Mouse (Mus musculus) kidney, adult 9 months (tissue): ENCODE data around the gene Zswim3.
"Not testable (repeated sequence)": the region's sequence is repeated elsewhere in the genome, so short reads cannot be mapped to it uniquely, and the experiment has no call there.

Experiments used
- DNase-seq: peaks from one replicate; pipeline ENCODE4 v3.0.0; 2022

Zswim3 gene

DNA sequence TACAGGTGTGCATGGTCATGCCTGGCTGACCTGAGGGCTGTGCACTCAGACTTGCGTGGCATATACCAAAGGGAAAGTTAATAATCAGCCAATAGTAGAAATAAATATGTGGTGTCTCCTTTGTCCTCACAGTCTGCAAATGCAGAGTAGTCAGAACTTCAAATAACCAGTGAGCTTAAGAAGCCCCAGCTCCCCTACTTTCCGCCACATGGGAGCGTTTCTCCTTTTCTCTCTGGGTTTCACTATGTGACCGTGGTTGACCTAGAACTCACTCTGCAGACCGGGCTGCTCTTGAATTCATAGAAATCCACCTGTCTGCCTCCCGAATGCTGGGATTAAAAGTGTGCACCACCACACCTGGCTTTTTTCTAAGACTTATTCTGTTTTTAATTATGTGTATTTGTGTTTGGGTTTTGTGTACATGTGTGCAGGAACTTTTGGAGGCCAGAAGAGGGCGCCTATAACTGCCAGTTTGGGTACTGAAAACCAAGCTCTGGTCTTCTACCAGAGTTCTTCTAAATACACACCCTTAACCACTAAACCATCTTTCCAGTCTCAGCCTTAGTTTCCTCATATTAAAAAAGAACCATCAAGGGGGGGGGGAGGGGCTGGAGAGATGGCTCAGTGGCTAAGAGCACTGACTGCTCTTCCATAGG, 20.8 kb upstream of the Zswim3 start:
- DNase-seq, result no peak

DNA sequence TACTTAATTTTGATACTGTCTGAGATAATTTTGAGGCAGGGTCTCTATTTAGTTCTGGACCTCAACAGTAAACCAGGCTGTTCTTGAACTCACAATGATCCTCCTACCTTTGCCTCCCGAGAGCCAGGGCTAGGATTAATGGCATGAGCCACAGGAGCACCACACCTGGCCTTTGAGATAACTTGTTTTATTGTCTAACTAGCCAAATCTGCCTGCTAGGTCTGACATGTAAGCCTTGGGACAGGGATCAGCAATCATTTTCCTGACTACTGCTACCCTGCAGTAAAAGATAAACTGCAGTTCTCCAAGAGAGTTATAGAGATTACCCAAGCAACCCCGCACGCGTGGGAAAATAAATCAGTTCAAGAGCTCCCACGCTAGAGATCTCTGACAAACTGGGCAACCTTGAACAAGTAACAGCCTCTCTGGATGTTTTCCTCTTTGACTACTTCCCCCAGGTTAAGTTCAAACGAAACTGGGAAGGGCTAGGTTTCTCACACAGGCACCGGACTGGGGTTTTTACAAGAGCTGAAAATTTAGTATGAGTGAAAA, 20.0 kb upstream of the Zswim3 start:
- DNase-seq, result no peak

GRCm38 (mm10) chr2:164785481-164786387, 19.2 kb upstream of the Zswim3 start, which contains the start of gene Snx21:
Gene Snx21 (plus strand): TSS chr2:164785823.
- DNase-seq, result peak; percentile 96

- DNase-seq, result no peak
These were observed 18.5 kb upstream of the Zswim3 start for GRCm38 (mm10) chr2:164786388-164786885.

GRCm38 (mm10) chr2:164787032-164787431, 17.9 kb upstream of the Zswim3 start:
- DNase-seq, result no peak

DNA sequence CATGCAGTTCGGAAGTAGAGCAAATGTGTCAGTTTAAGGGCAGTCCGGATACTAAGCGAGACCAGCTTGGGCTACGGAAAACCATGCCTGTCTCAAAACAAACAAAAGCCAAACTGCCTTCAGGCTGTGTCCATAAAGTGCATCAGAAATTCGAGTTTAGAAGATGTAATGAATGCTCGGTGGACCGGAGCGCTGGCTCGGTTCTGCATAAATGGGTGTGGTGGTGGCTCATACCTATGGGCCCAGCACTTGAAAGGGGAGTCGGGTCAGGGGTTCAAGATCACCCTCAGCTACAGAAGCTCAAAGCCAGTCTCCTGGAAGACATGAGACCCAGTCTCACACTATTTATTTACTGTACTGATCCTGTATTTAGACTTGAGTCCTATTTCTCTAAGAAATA, 17.1 kb upstream of the Zswim3 start:
- no peak for DNase-seq

GRCm38 (mm10) chr2:164788411-164788810, 16.5 kb upstream of the Zswim3 start:
- no peak for DNase-seq

GRCm38 (mm10) chr2:164790451-164790850, 14.4 kb upstream of the Zswim3 start:
- peak; percentile 48 for DNase-seq

DNA sequence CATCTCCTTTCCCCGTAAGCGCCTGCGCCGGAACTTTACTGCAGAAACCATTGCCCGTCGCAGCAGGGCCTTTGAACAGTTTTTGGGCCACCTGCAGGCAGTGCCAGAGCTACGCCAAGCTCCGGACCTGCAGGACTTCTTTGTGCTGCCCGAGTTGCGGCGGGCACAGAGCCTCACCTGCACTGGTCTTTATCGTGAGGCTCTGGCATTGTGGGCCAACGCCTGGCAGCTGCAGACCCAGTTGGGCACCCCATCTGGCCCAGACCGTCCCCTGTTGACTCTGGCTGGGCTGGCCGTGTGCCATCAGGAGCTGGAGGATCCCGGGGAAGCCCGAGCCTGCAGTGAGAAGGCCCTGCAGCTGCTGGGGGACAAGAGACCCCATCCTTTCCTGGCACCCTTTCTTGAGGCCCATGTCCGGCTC, 13.0 kb upstream of the Zswim3 start:
- DNase-seq, result no peak

DNA sequence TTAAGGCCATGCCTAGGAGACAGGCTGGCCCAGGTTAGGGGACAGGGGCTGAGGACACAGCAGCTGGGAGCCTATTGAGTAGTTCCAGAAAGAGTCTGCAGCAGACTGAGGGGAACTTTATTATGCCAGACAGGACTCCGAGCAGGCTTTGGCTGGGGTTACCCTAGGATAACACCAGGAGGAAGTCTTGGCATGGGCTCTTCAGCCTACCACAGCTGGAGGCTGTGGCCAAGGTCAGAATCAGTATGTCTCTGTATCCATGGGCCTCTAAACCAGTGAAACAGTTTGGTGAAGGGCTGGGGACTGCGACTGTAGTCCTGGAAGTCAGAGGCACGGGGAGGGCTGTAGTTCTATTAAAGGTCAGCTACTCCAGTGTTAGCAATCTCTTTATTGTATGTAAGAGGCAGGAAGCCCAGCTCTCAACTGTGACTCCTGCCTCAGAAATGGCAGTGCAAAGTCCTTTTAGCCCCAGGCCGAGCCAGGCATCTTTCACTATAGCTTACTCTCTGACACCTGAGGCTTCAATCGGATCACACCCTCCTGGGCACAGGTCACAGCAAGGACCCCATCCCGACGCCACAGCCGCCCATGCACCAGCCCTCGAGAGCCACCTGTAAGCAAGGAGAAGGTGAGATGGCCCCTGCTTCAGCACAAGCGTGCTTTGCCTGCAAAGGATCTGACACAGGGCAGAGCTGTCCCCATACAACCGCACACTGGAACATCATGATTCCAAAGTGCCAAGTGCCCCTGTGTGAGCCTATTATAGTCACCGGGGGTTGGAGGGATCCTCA, 12.3 kb upstream of the Zswim3 start:
- DNase-seq, result no peak

- DNase-seq, result peak; percentile 72
These were observed 11.7 kb upstream of the Zswim3 start for GRCm38 (mm10) chr2:164793236-164793635.

DNA sequence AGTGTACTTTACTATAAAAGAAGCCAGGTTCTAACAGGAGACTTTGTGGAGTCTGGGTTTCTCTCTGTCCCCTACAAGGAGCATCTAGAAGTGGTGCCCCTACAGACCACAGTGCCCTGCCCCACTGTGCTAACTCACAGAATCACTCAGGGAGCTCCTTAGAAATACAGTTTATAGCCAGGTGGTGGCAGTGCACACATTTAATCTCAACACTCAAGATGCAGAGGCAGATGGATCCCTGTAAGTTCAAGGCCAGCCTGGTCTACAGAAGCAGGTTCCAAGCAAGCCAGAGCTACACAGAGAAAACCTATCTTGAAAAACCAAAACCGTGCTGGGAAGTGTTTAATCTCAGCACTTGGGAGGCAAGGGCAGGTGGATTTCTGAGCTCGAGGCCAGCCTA, 11.1 kb upstream of the Zswim3 start:
- no peak for DNase-seq

DNA sequence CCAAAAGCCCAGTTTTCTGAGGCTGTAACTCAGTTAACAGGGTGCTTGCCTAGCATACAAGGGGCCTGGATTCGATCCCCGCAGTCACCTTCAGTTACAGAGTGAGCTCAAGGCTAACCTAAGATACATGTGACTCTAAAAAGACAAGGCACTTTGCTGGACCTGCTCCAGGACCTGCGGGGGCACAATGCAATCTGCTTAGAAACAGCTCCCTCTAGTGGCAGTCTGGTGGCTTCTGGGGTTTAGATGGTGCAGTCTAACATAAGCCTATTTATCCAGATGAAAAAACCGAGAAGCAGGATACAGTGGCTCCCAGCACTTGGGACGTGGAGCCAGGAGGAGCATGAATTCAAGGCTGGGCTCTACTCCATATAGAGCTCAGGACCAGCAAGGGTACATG, 10.6 kb upstream of the Zswim3 start:
- DNase-seq, result peak; percentile 93

GRCm38 (mm10) chr2:164795868-164796267, 9.0 kb upstream of the Zswim3 start:
- DNase-seq, result no peak

DNA sequence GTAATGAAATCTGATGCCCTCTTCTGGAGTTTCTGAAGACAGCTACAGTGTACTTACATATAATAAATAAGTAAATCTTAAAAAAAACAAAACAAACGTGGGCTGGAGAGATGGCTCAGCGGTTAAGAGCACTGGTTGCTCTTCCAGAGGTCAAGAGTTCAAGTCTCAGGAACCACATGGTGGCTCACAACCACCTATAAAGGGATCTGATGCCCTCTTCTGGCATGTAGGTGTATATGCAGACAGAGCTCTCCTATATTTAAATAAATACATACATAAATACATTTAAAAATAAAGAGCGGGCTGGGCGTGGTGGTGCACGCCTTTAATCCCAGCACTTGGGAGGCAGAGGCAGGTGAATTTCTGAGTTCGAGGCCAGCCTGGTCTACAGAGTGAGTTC, 6.3 kb upstream of the Zswim3 start:
- DNase-seq, result not testable (repeated sequence)

DNA sequence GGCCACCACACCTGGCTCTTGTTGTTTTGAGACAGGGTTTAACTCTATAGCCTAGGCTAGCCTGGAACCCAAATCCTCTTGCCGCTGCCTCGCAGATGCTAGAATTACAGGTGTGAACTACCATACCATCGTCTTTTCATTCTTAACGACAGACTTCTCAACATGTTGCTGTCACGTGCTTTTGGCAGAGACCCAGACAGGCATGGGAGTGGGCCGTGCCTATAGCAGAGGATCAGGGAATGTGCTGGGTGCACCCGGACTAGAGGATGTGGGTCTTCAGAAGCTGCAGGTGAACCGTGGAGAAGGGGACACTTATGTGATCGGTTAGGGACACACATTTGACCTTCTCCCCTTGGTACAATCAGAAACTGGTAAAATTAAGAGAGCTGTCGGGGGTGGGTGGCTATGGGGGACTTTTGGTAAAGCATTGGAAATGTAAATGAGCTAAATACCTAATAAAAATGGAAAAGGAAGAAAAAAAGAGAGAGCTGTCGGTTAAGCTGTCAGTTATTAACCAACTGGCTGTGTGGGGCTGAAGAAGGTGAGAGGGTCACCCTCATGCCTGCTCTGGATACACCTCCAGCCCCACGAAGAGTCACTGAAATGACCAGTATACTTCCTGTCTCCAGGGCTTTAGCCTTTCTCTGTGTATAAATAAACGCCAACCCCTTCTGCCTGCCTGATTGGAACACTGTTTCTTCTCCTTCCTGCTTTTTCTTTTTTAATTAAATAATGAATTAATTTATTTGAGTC, 4.5 kb upstream of the Zswim3 start:
- DNase-seq, result no peak

DNA sequence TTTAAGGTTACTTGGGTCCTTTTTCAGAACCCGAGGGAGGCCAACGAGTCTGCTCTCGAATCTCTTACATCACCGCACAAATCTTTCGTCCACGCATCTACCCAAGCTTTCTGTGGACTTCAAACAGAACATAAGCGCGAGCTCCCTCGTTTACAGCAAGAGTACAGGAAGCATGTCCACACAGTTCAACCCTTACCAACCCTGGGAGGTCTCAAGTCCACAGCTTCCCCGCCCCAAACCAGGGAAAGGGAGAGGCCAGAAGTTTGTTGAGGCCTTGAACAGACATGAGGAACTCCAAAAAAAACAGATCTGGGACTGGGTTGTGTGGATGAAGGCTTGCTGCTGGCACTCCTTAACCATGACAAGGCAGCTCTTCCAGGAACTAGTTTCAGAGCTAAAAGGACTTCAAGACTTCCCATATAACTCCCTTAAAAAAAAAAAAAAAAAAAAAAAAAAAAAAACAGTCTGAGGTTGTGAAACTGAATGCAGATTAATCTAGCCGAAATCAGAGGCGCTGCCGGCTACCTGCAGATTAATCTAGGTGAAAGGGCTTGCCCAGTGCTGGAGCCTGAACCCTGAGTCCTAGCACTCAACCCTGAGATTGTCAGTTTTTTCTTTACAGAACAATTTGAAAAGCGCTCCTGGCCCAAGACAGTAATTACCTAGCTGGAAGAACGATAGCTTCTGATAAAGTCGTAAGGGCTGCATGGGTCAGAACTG, 1.5 kb upstream of the Zswim3 start:
- peak; percentile 57 for DNase-seq

GRCm38 (mm10) chr2:164803921-164804313, 981 bp upstream of the Zswim3 start:
- DNase-seq, result no peak

DNA sequence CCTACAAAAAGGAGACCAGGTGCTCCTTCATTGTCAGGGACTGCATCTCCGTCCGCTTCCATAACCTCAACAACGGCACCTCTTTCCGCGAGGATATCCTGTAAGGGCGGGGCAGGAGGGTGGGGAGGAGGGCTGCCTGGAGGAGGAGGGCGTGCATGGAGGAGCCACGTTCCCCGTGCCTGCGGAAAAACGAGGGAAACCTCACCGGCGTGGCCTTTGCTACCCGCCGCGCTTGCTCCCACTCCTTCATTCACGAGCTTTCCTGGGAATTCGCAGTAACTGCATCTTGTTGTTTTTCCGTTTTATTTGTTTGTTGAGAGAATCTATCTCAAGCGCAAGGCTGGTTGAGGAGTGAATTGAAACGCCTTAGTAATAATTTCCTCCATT, 427 bp downstream of the Zswim3 start:
- no peak for DNase-seq

DNA sequence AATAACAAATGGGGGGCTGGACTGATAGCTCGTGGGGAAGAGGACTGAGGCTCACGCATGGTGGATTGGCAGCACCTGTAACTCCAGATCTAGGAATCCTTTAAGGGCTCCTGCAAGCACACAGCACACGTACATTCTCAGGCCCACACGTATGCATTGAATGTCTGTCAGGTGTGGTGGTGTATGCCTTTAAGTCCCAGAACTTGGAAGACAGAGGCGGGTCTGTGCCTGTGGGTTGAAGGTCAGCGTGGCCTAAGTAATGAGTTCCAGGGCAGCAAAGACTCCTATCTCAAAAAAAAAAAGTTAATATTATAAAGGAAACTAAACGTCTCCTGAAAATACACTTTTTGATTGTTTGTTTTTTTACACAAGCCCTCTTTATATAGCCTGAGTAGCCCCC, 1.7 kb downstream of the Zswim3 start:
- no peak for DNase-seq

DNA sequence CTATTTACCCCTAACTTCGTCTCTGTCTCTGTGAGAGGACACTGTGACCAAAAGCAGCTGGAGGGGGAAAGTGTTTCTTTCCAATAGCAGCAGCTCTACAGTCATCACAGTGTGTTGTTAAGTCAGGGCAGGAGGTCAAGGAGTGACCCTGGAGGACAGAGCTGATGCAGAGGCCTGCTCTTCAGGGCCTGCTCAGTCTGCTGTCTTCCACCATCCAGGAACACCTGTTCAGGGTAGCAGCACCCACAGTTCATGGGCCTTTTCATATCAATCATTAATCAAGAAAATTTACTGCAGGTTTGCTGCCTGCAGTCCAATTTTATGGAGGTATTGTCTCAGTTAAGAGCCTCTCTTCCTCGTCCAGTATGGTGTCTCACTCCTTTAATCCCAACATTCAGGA, 8.7 kb downstream of the Zswim3 start:
- no peak for DNase-seq
